Mouse (Mus musculus) gastrocnemius, postnatal 25 days (tissue): ENCODE measurements at regions not wholly inside any gene's neighbourhood (a gene's known extent, or its start where the extent isn't known, plus 50 kb on each side); places are given as distances from the start of the nearest gene placed in this dataset.

Source experiments
- DNase-seq: peaks from one replicate; pipeline ENCODE4 v3.0.0; 2022

GRCm38 (mm10) chr9:87649015-87649978 lies 81.8 kb downstream of the Tbx18 start:
- DNase-seq, result no peak

GRCm38 (mm10) chr9:87648317-87648716 lies 82.7 kb downstream of the Tbx18 start:
- DNase-seq, result no peak

DNA sequence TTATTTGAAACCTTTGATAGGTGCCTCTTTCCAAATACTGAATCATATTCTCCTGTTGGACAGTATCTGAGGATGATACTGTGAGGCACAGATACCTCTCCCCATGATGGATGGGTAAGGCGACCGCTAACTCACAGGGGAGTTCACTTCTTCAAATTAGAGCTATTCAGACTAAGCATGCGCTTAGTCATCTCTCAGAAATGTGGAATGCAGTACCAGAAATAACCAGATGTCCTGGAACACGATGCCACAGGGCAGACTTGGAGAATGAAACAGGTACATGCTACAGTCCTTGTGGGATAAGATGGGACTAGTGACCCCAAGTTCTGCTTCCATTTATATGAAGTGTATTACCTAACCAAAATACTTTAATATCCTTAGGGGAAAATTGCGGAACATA lies 86.0 kb downstream of the Tbx18 start:
- no peak for DNase-seq

GRCm38 (mm10) chr9:87633863-87634630 lies 97.0 kb downstream of the Tbx18 start:
- DNase-seq, result no peak

DNA sequence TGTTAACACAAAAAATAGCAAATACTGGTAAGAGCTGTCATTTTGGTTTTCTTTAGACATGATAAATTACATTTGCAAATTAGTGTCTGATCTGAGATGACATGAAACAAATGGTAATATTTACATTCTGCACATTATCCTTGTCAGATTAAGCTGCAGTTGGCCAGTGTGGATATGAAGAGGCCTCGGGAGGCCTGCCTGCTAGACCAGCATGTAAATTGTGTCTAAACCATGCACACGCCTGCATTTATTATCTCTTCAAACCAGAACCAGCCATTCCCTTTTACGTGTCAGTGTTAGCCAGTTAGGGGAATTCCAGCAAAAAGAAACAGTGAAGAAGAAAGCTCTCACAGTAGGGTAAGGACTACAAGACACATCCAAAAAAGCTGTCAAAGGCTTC lies 104.6 kb downstream of the Tbx18 start:
- no peak for DNase-seq

DNA sequence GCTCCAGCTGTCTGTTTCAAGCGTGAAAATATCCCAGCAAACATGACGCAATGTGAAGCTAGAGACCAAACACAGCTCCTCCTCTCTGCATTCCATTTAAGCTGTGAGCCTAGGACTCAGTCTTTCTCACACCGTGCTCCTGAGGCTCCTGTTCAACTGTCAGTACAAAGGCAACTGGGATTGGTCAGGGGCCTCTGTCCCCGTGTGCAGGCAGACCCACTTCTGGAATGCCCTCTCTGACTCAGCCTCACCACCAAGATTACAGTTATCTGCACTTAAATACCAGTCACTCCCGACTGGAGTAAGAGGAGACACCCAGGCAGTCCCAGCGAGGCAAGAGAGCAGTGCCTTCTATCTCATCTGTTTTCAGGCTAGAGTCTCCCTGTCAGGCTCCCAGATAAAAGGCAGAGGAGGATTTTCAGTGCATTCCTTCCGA lies 112.8 kb downstream of the Tbx18 start:
- DNase-seq, result no peak

GRCm38 (mm10) chr9:87607878-87608631 lies 123.0 kb downstream of the Tbx18 start:
- no peak for DNase-seq

GRCm38 (mm10) chr9:87575591-87575990 lies 155.5 kb downstream of the Tbx18 start:
- no peak for DNase-seq

GRCm38 (mm10) chr9:87574250-87574864 lies 156.7 kb downstream of the Tbx18 start:
- DNase-seq, result no peak

- no peak for DNase-seq
These were observed 167.8 kb downstream of the Tbx18 start for GRCm38 (mm10) chr9:87563244-87563643.

DNA sequence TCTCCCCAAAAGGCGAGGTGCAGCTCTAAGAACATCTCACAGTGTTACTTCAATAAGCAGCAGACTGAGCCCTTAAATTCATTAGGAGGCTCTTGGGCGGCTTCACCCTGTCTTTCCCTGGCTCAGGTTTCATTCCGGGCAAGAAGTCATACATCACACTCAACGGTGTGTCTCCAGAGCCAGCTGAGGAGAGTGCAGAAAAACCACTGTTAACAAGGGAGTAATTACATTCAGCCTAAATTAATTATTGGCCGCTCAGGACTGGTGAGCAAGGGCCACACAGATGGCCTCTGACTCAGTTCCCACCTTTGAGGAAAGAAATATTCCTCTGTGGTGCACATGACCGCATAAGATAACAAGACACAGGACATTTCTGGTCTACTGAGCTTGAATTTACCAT lies 168.3 kb downstream of the Tbx18 start:
- DNase-seq, result no peak

GRCm38 (mm10) chr9:87557841-87558240 lies 173.2 kb downstream of the Tbx18 start:
- DNase-seq, result no peak

- DNase-seq, result no peak
These were observed 174.1 kb downstream of the Tbx18 start for GRCm38 (mm10) chr9:87556953-87557394.

DNA sequence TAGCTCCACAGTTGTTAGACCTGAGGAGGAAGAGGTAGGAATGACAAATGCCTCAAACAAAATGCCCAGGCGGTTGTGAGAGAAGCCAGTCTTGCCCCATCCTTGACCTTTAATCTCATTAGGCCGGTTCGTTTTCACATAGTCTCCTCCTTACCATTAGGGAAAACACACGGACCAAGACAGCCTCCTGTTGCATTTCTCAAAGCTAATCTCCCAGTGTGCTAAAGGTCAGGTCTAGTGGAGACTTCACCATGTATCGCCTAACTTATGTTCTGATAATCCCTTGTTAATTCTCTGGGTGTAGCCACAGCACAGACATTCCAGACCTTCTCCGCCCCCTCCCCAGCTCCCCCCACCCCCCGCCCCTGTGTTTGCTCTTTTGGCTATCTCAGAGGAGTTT lies 174.5 kb downstream of the Tbx18 start:
- DNase-seq, result no peak

DNA sequence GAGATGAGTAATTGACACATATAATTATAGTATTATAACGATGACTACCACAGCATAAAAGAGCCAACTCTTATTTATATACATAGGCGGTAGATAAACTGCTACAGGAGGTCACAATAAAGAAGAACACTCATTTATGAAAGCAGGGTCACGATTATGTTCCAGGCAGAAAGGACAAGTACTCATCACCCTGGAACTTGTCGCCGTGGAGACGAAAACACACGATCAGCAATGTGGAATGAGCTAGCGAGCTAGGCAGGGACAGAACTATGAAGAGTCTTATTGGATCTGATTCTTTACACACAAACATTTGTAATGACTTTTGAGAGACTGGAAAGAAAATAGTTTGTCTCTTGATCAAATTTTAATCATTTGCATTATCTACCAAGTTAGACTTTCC lies 197.9 kb downstream of the Tbx18 start:
- no peak for DNase-seq

GRCm38 (mm10) chr9:87529908-87530307 lies 201.2 kb downstream of the Tbx18 start:
- DNase-seq, result no peak

DNA sequence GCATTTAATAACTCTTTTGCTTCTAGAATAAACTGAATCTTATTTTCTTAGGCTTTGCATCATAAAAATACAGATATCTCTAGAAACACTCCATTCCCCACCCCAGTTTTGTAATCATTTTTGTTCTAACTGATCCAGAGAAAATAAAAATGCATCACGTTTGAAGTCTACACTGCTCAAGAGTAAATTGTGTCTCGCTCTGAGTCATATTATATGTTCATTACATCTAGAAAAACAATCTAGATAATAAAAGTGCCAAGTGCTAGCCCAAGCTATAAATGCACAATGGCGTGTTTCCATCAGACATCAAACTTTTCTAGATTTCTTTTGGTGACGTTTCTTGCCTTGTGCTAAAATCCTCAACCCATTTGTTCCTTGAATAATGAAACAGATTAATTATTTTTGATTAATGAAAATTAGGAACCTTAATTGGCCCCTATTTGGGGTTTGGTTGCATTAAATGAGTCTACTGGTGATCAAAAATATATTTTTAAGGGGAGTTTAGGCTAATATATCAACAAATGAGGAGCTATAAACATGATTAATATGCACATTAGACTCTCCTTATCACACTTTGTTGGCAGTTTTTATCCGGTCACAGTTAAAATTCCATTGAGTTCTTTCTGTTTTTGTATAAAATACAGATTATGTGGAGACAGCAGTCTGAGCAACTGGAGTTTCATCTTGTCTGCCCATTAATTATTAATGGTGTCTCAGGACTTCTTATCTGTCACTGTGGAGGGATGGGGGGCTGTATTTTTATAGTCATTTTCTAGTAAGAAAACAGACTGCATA lies 206.0 kb downstream of the Tbx18 start:
- DNase-seq, result no peak

DNA sequence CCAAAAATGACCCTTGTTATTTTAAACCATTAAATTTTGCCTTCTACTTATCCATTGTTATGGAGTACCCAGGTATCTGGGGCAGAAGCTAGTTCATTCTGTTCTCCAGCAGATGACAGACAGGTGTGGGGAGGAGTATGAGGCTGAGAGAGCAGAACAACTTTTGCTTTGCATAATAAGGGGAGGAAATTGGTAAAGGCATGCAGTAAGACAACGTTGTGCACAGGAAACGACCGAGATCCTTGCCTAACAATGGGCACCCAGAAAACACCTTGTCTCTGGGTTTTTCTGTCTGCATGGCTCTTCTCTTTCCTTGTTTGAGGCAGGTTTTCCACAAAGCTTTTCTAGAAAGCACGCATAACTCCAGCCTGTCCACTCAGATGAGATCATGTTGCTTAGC lies 220.4 kb downstream of the Tbx18 start:
- no peak for DNase-seq

GRCm38 (mm10) chr9:87504673-87505385 lies 226.2 kb downstream of the Tbx18 start:
- no peak for DNase-seq

GRCm38 (mm10) chr9:87464141-87464540 lies 208.8 kb upstream of the Cep162 start:
- DNase-seq, result peak; percentile 47
